Mouse (Mus musculus) spleen, adult 2 months (tissue): Measurements from ENCODE around the gene Skp1a. TPM values are rescaled to one million over a fixed set of nuclear protein-coding genes. Genes with fewer than 3 reads are reported as not detected.

ENCODE experiments used
- DNase-seq, 2 experiments: peaks; one replicate each; pipeline versions ENCODE4 v3.0.0 to v3.0.0-alpha.2; 2012 to 2021; ENCODE audit warnings: low spot score in 2 of 2, low read depth in 1 of 2
- H3K27ac ChIP-seq: fragments of 200-500 bp; 2 replicates; pipeline ENCODE4 v1.5.1; 2012; ENCODE audit warnings: low read length, inconsistent platforms; ENCODE audit not compliant: insufficient read depth
- H3K27me3 ChIP-seq: fragments of 200-500 bp; 2 replicates; pipeline ENCODE4 v1.6.1; 2012; ENCODE audit warnings: mild to moderate bottlenecking, moderate library complexity, low read length, inconsistent platforms; ENCODE audit not compliant: control insufficient read depth, insufficient read depth
- H3K36me3 ChIP-seq: fragments of 200-500 bp; 2 replicates; pipeline ENCODE4 v1.6.1; 2012; ENCODE audit warnings: mild to moderate bottlenecking, low read length, inconsistent platforms; ENCODE audit not compliant: control insufficient read depth, insufficient read depth
- H3K4me1 ChIP-seq: fragments of 200-500 bp; 2 replicates; pipeline ENCODE4 v1.6.1; 2011; ENCODE audit warnings: inconsistent platforms; ENCODE audit not compliant: control insufficient read depth, insufficient read depth, insufficient read length
- H3K4me3 ChIP-seq: fragments of 200-500 bp; 2 replicates; pipeline ENCODE4 v1.5.1; 2011; ENCODE audit warnings: mild to moderate bottlenecking, inconsistent platforms; ENCODE audit not compliant: insufficient read depth, insufficient read length; ENCODE audit errors: extremely low read depth
- CTCF ChIP-seq: fragments of 200-500 bp; IDR thresholded peaks from 2 replicates; pipeline ENCODE4 v1.5.1; 2011; ENCODE audit warnings: mild to moderate bottlenecking, inconsistent platforms; ENCODE audit not compliant: insufficient read depth, insufficient read length, insufficient replicate concordance; ENCODE audit errors: extremely low read depth
- POLR2A ChIP-seq: fragments of 200-500 bp; IDR thresholded peaks from 2 replicates; pipeline ENCODE4 v1.6.1; 2011; ENCODE audit warnings: low read depth, low read length, inconsistent platforms
- WGBS: fragments of 180-500 bp; shearing (Covaris S2); methylation state at CpG from one replicate; pipeline ENCODE4 v1.1.7; 2018; 5-methylcytosine and 5-hydroxymethylcytosine counted together
- polyA plus RNA-seq: library from polyadenylated mRNA; depleted of rRNA; stranded (reverse); fragments of >200 nt; gene quantifications from 2 replicates; pipeline ENCODE4 v1.2.3, GENCODE M21; 2012

The Skp1a gene
- polyA plus RNA-seq, 1 experiment, result 6.3 TPM

- Histone ChIP-seq H3K4me3 (no peak overlapping the region), H3K36me3 (peaks cover 1% of the 10 kb centered on the region), H3K4me1 (no peaks in the 10 kb centered on the region), H3K27ac (no peak overlapping the region), H3K27me3 (no peaks in the 10 kb centered on the region)
- TF ChIP-seq POLR2A, result no peak
- peak; percentile 54; the same call in 1 of the 2 replicates for TF ChIP-seq CTCF
- peak in 1 of 2 experiments; percentile 45 for DNase-seq
- WGBS, result 70% methylated on average over 11 of the region's 11 CpGs
These were observed 22.0 kb downstream of the Skp1a start for GRCm38 (mm10) chr11:52253674-52254375.

- WGBS, result 92% methylated on average over 8 of the region's 8 CpGs
- no peak for DNase-seq
- Histone ChIP-seq H3K27me3 (no peaks in the 10 kb centered on the region), H3K4me3 (no peak overlapping the region), H3K36me3 (peaks cover 1% of the 10 kb centered on the region), H3K4me1 (no peaks in the 10 kb centered on the region), H3K27ac (no peak overlapping the region)
- TF ChIP-seq CTCF, result no peak
- no peak for TF ChIP-seq POLR2A
These were observed 23.3 kb downstream of the Skp1a start for GRCm38 (mm10) chr11:52255077-52255476.

GRCm38 (mm10) chr11:52257376-52257775, 25.6 kb downstream of the Skp1a start:
- Histone ChIP-seq H3K4me3 (no peak overlapping the region), H3K36me3 (peaks cover 1% of the 10 kb centered on the region; the same call in 1 of the 2 replicates), H3K4me1 (no peaks in the 10 kb centered on the region), H3K27me3 (no peaks in the 10 kb centered on the region), H3K27ac (no peak overlapping the region)
- WGBS, result 89% methylated on average over 3 of the region's 3 CpGs
- TF ChIP-seq POLR2A (no peak), CTCF (no peak)
- no peak for DNase-seq

- peaks cover under 1% of the 10 kb centered on the region; the same call in 1 of the 2 replicates for H3K36me3 ChIP-seq
- H3K4me3 ChIP-seq, result no peak overlapping the region
- no peaks in the 10 kb centered on the region for H3K27me3 ChIP-seq
- H3K27ac ChIP-seq, result no peak overlapping the region
- TF ChIP-seq POLR2A (no peak), CTCF (no peak)
- 42% methylated on average over 5 of the region's 5 CpGs for WGBS
- no peak for DNase-seq
- H3K4me1 ChIP-seq, result no peaks in the 10 kb centered on the region
These were observed 26.9 kb downstream of the Skp1a start for GRCm38 (mm10) chr11:52258711-52259110.

- no peak for DNase-seq
- TF ChIP-seq CTCF, result no peak
- no peak for TF ChIP-seq POLR2A
- Histone ChIP-seq H3K36me3 (no peaks in the 10 kb centered on the region; the same call in 1 of the 2 replicates), H3K4me3 (no peak overlapping the region), H3K27ac (no peak overlapping the region), H3K27me3 (no peaks in the 10 kb centered on the region), H3K4me1 (peaks cover 6% of the 10 kb centered on the region; the same call in 1 of the 2 replicates)
- 74% methylated on average over 4 of the region's 4 CpGs for WGBS
These were observed 29.1 kb downstream of the Skp1a start for GRCm38 (mm10) chr11:52260878-52261277.

GRCm38 (mm10) chr11:52261937-52262336, 30.1 kb downstream of the Skp1a start:
- TF ChIP-seq POLR2A (no peak), CTCF (peak; percentile 64)
- peak in 1 of 2 experiments; percentile 34 for DNase-seq
- 21% methylated on average over 5 of the region's 5 CpGs for WGBS
- H3K4me3 ChIP-seq, result no peak overlapping the region
- H3K27ac ChIP-seq, result no peak overlapping the region
- no peaks in the 10 kb centered on the region for H3K27me3 ChIP-seq
- no peaks in the 10 kb centered on the region; the same call in 1 of the 2 replicates for H3K36me3 ChIP-seq
- H3K4me1 ChIP-seq, result peaks cover 15% of the 10 kb centered on the region; the same call in 1 of the 2 replicates

GRCm38 (mm10) chr11:52262338-52262737, 30.5 kb downstream of the Skp1a start:
- Histone ChIP-seq H3K27ac (no peak overlapping the region), H3K36me3 (no peaks in the 10 kb centered on the region; the same call in 1 of the 2 replicates), H3K4me3 (no peak overlapping the region), H3K27me3 (no peaks in the 10 kb centered on the region), H3K4me1 (peaks cover 15% of the 10 kb centered on the region; the same call in 1 of the 2 replicates)
- TF ChIP-seq POLR2A (no peak), CTCF (no peak)
- WGBS, result 82% methylated on average over 11 of the region's 11 CpGs
- DNase-seq, result no peak
